Mouse (Mus musculus) embryonic fibroblast, embryonic 13.5 days (primary cell): ENCODE results near the gene Zfand4.
"Not testable (repeated sequence)": the region's sequence is repeated elsewhere in the genome, so short reads cannot be mapped to it uniquely, and the experiment has no call there.

Source experiments
- CTCF ChIP-seq: IDR thresholded peaks from 2 replicates; pipeline ENCODE4 v1.5.1; 2011; ENCODE audit warnings: mild to moderate bottlenecking, control low read depth, low read length, moderate library complexity, borderline replicate concordance; ENCODE audit not compliant: insufficient read depth
- POLR2A ChIP-seq: IDR thresholded peaks from 2 replicates; pipeline ENCODE4 v1.6.1; 2011; ENCODE audit warnings: low read depth, mild to moderate bottlenecking, control low read depth, low read length, moderate library complexity

DNA sequence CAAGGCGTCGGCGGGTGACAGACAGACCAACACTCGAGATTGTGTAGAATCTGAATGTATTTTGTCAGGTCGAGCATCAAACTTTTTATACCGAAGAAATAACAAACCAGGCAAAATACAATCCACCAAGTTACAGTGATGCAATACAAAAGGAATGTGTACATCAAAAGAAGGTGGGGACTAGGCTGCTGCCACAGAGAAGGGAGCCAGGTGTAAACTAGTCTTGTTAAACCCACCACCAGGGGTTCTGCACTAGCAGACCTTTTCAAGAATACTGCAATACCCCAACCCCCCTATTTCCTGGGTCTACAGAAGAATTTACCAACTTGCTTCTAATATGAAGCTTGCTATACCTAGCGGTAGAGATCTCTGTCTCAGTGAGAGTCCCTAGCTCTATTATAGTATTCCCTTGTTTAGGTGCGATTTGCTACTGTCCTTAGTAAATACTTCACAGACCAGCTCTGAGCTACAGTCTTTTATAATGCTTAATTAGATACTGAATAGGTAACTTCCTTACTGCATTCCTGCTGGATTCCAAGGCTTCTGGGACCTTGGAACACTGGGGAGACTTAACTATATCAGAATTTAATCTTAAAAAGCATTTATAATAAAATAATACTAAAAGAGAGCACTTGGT lies 92.4 kb downstream of the Zfand4 start:
- not testable (repeated sequence) for TF ChIP-seq CTCF, POLR2A
